Mouse (Mus musculus) midbrain, embryonic 10.5 days (tissue): ENCODE data around the gene Cnnm2. TPM values are rescaled to one million over a fixed set of nuclear protein-coding genes. Genes with fewer than 3 reads are reported as not detected.

Experiments used
- DNase-seq: peaks from one replicate; pipeline ENCODE4 v3.0.0-alpha.2; 2017; ENCODE audit warnings: low spot score
- H3K27ac ChIP-seq: fragments of 300-500 bp; sonication (generic); replicated peaks from 2 replicates; pipeline ENCODE4 v1.5.1; 2016; ENCODE audit warnings: mild to moderate bottlenecking
- H3K27me3 ChIP-seq: fragments of 300-500 bp; sonication (generic); 2 replicates; pipeline ENCODE4 v1.6.1; 2016; ENCODE audit warnings: low read depth, mild to moderate bottlenecking; ENCODE audit not compliant: poor library complexity, severe bottlenecking
- H3K36me3 ChIP-seq: fragments of 300-500 bp; sonication (generic); 2 replicates; pipeline ENCODE4 v1.6.1; 2016; ENCODE audit warnings: mild to moderate bottlenecking, moderate library complexity
- H3K4me1 ChIP-seq: fragments of 300-500 bp; sonication (generic); 2 replicates; pipeline ENCODE4 v1.6.1; 2016
- H3K4me3 ChIP-seq: fragments of 300-500 bp; sonication (generic); 2 replicates; pipeline ENCODE4 v1.5.1; 2016; ENCODE audit warnings: mild to moderate bottlenecking, moderate library complexity
- H3K9me3 ChIP-seq: fragments of 300-500 bp; sonication (generic); replicated peaks from 2 replicates; pipeline ENCODE4 v1.6.1; 2016; ENCODE audit warnings: mild to moderate bottlenecking
- WGBS: fragments of 180-500 bp; shearing (Covaris S2); methylation state at CpG from one replicate; pipeline ENCODE4 v1.1.7; 2016; 5-methylcytosine and 5-hydroxymethylcytosine counted together
- polyA plus RNA-seq: library from polyadenylated mRNA; unstranded; fragments of >200 nt; fragmentation: Nextera tagmentation; extraction: Ambion mirVana; gene quantifications from 2 replicates; pipeline ENCODE4 v1.2.1, GENCODE M21; 2016

Cnnm2 gene
- polyA plus RNA-seq, 1 experiment from 2014 or later = 2.7 TPM

DNA sequence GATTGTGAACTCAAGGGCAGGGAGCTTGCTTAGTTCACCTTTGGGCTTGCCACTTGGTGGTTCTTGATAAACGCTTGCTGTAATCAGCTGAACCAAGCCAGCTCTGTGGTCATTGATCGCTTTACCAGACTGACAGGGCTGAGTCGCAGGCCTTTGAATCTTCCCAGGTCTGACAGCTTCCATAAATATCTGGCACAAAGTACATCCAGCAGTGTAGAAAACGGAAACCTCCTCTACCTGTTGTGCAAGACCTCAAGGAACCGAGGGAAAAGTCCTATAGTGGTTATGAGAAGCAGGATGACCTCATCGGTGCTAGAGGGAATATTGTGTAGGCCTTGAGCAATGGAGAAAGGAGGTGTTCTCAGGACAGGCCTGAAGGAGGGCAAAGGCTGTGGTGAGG, 23.1 kb downstream of the Cnnm2 start:
- DNase-seq = no peak
- no peaks in the 10 kb centered on the region for H3K9me3 ChIP-seq
- H3K27ac ChIP-seq = no peak overlapping the region
- H3K27me3 ChIP-seq = no peaks in the 10 kb centered on the region
- no peak overlapping the region for H3K4me3 ChIP-seq
- 92% methylated on average over 6 of the region's 6 CpGs for WGBS
- no peaks in the 10 kb centered on the region for H3K4me1 ChIP-seq
- no peaks in the 10 kb centered on the region for H3K36me3 ChIP-seq

- no peak for DNase-seq
- H3K4me1 ChIP-seq = no peaks in the 10 kb centered on the region
- WGBS = 87% methylated on average over 4 of the region's 4 CpGs
- H3K27me3 ChIP-seq = no peaks in the 10 kb centered on the region
- no peaks in the 10 kb centered on the region for H3K36me3 ChIP-seq
- H3K27ac ChIP-seq = no peak overlapping the region
- no peak overlapping the region for H3K4me3 ChIP-seq
- H3K9me3 ChIP-seq = no peaks in the 10 kb centered on the region
Observed at GRCm38 (mm10) chr19:46785633-46786032, 24.2 kb downstream of the Cnnm2 start.

- H3K4me3 ChIP-seq = no peak overlapping the region
- no peaks in the 10 kb centered on the region for H3K27me3 ChIP-seq
- no peak overlapping the region for H3K27ac ChIP-seq
- no peaks in the 10 kb centered on the region for H3K36me3 ChIP-seq
- H3K9me3 ChIP-seq = no peaks in the 10 kb centered on the region
- 95% methylated on average over 1 of the region's 1 CpGs for WGBS
- DNase-seq = no peak
- no peaks in the 10 kb centered on the region for H3K4me1 ChIP-seq
Observed at GRCm38 (mm10) chr19:46789782-46790181, 28.4 kb downstream of the Cnnm2 start.

DNA sequence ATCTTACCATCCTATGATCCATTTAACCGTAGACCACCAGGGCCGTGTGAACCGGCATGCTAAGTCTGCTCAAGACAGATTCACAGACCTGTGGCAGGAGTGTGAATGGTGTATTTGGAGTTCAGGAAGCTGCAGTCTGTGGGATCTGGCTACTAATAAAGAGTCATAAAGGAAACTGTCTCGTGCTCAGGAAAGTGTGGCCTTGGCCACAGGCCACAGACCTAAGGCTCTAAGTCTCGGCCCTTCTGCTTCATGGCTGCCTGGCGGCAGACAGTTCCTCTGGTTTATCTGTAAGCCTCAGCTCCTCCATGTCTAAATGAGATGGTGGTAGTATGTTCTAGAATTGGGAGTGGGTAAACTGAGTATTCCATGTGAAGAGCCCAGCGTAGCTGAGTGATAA, 30.0 kb downstream of the Cnnm2 start:
- no peak for DNase-seq
- Histone ChIP-seq H3K4me3 (no peak overlapping the region), H3K27ac (no peak overlapping the region), H3K9me3 (no peaks in the 10 kb centered on the region), H3K36me3 (no peaks in the 10 kb centered on the region), H3K4me1 (no peaks in the 10 kb centered on the region), H3K27me3 (no peaks in the 10 kb centered on the region)
- WGBS = 94% methylated on average over 7 of the region's 7 CpGs

GRCm38 (mm10) chr19:46791921-46792320, 30.5 kb downstream of the Cnnm2 start:
- DNase-seq = no peak
- Histone ChIP-seq H3K9me3 (no peaks in the 10 kb centered on the region), H3K4me1 (no peaks in the 10 kb centered on the region), H3K27me3 (no peaks in the 10 kb centered on the region), H3K36me3 (no peaks in the 10 kb centered on the region), H3K27ac (no peak overlapping the region), H3K4me3 (no peak overlapping the region)
- 80% methylated on average over 8 of the region's 8 CpGs for WGBS

- Histone ChIP-seq H3K4me3 (no peak overlapping the region), H3K9me3 (no peaks in the 10 kb centered on the region), H3K4me1 (no peaks in the 10 kb centered on the region), H3K27ac (no peak overlapping the region), H3K27me3 (no peaks in the 10 kb centered on the region), H3K36me3 (no peaks in the 10 kb centered on the region)
- DNase-seq = no peak
- WGBS = 78% methylated on average over 3 of the region's 3 CpGs
Observed at GRCm38 (mm10) chr19:46792480-46792879, 31.1 kb downstream of the Cnnm2 start.

- Histone ChIP-seq H3K4me3 (no peak overlapping the region), H3K9me3 (no peaks in the 10 kb centered on the region), H3K27me3 (no peaks in the 10 kb centered on the region), H3K4me1 (no peaks in the 10 kb centered on the region), H3K36me3 (no peaks in the 10 kb centered on the region), H3K27ac (no peak overlapping the region)
- no peak for DNase-seq
- WGBS = 72% methylated on average over 8 of the region's 8 CpGs
Observed at GRCm38 (mm10) chr19:46794181-46794580, 32.8 kb downstream of the Cnnm2 start.

DNA sequence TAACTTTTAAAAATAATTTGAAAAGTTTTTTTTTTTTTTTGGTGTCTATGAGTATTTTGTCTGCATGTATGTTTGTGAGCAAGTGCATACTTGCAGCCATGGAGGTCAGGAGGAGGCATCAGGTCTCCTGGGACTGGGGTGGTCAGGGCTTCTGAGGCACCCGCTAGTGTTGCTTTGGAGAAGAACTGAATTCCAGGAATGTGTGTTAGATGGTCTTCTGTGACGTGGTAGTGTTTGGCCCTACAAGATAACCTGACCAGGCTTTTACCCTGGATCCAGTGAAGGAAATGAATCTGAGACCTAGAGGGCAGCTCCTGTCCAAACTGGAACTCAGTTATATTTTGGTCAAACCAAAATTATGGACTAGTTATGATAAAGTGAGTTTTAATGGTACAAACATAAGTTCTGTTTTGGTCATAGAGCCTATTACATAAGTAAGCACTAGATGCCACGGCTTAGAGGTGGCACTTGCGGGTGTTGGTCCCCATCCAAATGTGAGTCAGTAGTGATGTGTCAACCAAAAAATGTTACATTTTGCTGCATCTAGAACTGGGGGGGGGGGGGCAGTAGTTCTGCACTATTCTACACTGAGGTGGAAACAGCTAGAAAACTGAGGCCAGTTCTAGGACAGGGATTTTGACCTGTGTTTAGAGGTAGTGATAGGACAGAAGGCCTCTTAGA, 38.6 kb downstream of the Cnnm2 start:
- no peak overlapping the region for H3K27ac ChIP-seq
- peaks cover 8% of the 10 kb centered on the region; the same call in 1 of the 2 replicates for H3K4me1 ChIP-seq
- no peaks in the 10 kb centered on the region for H3K36me3 ChIP-seq
- no peaks in the 10 kb centered on the region for H3K27me3 ChIP-seq
- WGBS = 91% methylated on average over 4 of the region's 4 CpGs
- no peaks in the 10 kb centered on the region for H3K9me3 ChIP-seq
- H3K4me3 ChIP-seq = no peak overlapping the region
- DNase-seq = no peak

DNA sequence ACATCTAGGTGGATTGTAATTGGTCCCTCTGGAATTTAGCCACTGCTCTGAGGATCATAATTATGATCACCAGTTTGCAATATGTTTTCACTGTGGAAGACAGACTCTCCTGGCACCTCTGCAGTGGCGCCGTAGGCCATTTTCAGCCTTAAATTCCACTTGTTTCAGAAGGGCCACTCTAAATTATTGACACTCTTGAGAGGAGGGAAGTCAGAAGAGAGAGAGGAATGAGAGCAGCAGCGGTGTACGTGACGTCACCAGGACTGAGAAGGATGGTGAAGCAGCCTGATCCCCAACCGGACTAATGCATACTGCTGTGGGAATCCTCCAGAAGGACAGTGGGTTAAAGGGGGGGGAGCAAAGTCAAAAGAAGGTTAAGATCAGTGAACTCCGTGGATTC, 40.1 kb downstream of the Cnnm2 start:
- Histone ChIP-seq H3K4me1 (peaks cover 14% of the 10 kb centered on the region), H3K36me3 (no peaks in the 10 kb centered on the region), H3K4me3 (no peak overlapping the region), H3K27me3 (no peaks in the 10 kb centered on the region), H3K27ac (no peak overlapping the region), H3K9me3 (no peaks in the 10 kb centered on the region)
- DNase-seq = no peak
- WGBS = 92% methylated on average over 7 of the region's 7 CpGs

- 73% methylated on average over 9 of the region's 9 CpGs for WGBS
- no peaks in the 10 kb centered on the region for H3K36me3 ChIP-seq
- H3K27me3 ChIP-seq = no peaks in the 10 kb centered on the region
- H3K9me3 ChIP-seq = no peaks in the 10 kb centered on the region
- peaks cover 19% of the 10 kb centered on the region for H3K4me1 ChIP-seq
- DNase-seq = no peak
- H3K27ac ChIP-seq = no peak overlapping the region
- H3K4me3 ChIP-seq = no peak overlapping the region
Observed at GRCm38 (mm10) chr19:46802306-46802705, 40.9 kb downstream of the Cnnm2 start.

DNA sequence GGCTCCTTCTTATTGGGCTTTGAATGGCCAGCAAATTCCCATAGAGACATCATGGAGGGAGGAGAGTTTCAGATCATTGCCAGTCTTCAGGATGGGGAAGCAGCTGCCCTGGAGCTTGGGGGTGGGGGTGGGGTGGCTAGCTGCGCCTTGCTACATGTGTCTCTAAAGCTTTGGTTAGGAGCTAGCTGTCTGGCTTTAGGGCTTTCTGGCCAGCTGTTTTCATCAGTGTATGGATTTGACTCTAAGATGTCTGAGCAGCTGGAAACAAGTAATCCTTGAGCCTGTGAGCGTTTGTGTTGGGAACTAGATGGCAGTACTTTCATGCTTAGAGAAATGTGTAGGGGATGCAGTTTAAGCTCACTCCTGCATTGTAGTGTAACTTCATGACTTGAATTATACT, 42.3 kb downstream of the Cnnm2 start:
- peaks cover 19% of the 10 kb centered on the region for H3K4me1 ChIP-seq
- 71% methylated on average over 2 of the region's 2 CpGs for WGBS
- H3K36me3 ChIP-seq = no peaks in the 10 kb centered on the region
- no peak overlapping the region for H3K4me3 ChIP-seq
- no peaks in the 10 kb centered on the region for H3K9me3 ChIP-seq
- H3K27me3 ChIP-seq = no peaks in the 10 kb centered on the region
- no peak overlapping the region for H3K27ac ChIP-seq
- DNase-seq = no peak

DNA sequence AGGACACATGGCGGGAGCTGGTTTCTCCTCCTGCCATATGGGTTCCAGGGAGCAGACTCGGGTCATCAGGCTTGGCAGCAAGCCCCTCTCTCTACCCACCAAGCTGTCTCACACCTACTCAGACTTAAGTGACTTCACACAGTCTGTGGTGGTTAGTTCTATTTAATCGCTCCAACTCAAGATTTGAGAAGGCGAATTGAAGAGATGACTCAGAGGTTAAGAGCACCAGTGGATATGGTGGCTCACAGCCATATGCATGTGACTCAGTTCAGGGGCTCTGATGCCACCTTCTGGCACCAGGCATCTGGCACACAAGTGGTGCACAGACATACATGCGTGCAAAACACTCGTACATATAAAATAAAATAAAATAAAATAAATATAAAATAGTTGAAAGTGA, 43.4 kb downstream of the Cnnm2 start:
- no peak overlapping the region for H3K4me3 ChIP-seq
- H3K9me3 ChIP-seq = no peaks in the 10 kb centered on the region
- H3K27ac ChIP-seq = no peak overlapping the region
- H3K36me3 ChIP-seq = no peaks in the 10 kb centered on the region
- H3K4me1 ChIP-seq = peaks cover 19% of the 10 kb centered on the region
- no peak for DNase-seq
- 88% methylated on average over 6 of the region's 6 CpGs for WGBS
- H3K27me3 ChIP-seq = no peaks in the 10 kb centered on the region

- WGBS = 76% methylated on average over 9 of the region's 9 CpGs
Observed at GRCm38 (mm10) chr19:46805933-46806688, 44.7 kb downstream of the Cnnm2 start.

More at GRCm38 (mm10) chr19:46805933-46806688, 44.7 kb downstream of the Cnnm2 start:
- DNase-seq = no peak
- Histone ChIP-seq H3K27ac (no peak overlapping the region), H3K27me3 (no peaks in the 10 kb centered on the region), H3K36me3 (no peaks in the 10 kb centered on the region), H3K9me3 (no peaks in the 10 kb centered on the region), H3K4me3 (no peak overlapping the region), H3K4me1 (peaks cover 19% of the 10 kb centered on the region)
